Mouse (Mus musculus) cerebellum, adult 9-11 months (tissue): ENCODE data around the gene Arhgap23.

Experiments used
- DNase-seq: peaks from one replicate; pipeline ENCODE4 v3.0.0; 2022

Arhgap23 gene

DNA sequence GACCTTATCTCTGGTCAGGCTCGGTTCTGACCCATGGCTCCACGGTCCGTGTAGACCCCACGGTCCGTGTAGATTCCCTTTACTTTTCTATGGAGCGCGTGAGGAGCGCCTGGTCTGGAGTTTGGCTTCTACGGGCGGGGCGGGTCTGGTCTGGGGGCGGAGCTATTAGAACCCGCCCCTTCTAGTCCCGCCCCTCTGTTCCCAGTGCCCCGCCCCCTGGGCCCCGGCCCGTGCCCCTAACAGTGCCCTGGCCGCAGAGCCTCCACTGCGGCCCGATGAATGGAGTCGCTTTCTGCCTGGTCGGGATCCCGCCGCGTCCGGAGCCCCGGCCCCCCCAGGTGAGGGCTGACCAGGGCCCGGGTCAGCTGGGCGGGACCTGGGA is at the start of gene Arhgap23:
Gene Arhgap23 (plus strand): TSS at position 204 of the 382 bp plus-strand sequence.
- DNase-seq: no peak

DNA sequence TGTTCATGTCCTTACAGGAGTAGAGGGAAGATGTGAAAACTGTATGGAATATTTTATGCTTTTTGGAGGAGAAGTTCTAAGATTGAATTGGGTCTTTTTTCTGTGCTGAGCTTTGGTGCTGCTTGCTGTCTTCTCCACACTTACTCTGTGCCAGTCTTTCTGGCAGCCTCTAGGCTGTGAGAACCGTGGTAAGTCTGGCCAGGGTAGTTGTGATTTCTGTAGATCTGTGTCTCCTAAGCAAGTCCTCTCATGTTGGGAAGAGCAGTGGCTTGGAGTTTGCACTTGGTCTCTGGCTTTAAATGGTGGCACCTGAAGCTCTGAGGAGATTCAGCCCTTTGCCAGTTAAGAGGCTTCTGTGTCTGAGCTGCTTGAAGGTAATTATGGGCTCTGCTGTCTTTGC is 49.8 kb upstream of the Arhgap23 start:
- no peak for DNase-seq

DNA sequence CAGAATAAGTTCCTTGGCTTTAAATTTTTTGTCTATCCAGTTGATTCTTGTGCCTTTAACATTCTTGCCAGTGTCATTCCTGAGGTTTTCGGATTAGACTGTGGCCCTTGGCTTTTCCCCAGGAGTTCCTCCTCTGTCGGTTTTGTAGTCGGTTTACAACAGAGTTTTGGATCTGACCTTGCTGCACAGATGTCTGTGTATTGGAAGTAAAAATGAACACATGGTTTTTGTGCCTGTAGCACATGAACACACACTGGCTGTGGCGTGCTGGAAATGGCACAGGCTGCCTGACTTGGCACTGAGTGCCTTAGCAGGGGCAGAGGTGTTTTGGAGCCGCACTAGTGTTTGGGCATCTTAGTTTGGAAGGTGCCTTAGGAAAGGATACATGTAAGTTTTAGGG is 46.8 kb upstream of the Arhgap23 start:
- peak; percentile 70 for DNase-seq

DNA sequence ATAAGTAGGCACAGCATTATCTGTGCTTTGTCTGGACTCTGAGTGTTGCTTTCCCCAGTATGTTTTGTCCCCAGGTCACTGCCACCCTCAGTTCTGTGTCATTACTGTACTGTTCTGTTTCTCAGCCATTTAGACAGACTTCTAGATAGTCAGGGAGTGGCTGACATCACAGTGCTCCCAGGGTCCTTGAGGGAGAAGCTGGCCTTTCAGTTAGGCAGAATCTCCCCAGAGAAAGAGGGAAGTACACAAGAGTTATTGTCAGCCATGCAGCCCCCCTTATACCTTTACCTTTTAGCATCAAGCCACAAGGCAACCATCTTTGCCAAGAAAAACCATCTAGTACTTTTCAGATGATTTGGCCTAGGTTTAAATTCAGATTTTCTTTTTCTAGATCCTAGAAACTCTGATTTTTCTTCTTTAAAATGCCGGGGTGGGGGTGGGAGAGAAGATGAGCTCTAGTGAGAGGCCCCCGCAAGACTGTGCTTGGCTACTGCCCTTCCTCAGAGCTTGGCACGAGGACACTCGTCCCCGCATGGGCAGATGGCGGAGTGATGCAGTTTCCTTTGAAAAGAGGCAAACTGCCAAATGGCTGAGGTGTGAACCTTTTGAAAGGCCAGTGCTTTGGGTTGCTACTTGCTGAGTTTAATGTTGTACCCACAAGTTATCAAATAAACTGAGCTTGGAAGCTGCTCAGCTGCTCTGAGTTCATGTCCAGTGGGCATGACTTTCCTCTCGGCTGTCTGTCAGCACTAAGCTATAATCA is 44.8 kb upstream of the Arhgap23 start:
- DNase-seq: peak; percentile 97

DNA sequence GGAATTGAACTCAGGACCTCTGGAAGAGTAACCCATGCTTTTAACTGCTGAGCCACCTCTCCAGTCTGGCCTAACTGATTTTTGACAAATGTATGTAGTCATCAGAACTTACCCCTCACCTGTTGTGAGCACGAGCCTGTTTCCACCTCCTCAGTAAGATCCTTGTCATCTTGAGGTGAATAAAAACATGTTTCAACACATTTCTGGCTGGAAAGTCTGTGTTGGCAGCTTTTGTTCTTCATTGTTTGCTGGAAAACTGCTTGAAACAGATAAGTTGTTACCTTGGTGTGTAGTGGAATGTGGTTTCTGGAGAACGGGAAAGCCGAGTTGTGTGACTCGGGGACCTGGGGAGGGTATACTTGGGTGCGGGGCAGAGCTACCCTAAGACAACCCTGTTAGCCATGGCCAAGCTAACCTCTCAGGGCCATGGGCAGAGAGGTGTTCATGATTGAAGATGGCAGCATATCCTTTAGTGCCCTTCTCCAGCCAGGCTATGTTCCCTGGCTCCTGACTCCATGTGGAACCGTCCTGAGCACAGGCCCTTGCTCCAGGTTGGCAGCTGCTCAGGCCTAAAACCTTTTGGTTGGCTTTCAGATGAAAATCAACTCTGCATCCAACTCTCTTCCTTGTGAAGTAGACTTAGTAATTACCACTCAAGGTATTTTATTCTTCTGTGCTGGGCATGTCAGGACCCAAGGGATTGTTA is 43.0 kb upstream of the Arhgap23 start:
- peak; percentile 79 for DNase-seq

DNA sequence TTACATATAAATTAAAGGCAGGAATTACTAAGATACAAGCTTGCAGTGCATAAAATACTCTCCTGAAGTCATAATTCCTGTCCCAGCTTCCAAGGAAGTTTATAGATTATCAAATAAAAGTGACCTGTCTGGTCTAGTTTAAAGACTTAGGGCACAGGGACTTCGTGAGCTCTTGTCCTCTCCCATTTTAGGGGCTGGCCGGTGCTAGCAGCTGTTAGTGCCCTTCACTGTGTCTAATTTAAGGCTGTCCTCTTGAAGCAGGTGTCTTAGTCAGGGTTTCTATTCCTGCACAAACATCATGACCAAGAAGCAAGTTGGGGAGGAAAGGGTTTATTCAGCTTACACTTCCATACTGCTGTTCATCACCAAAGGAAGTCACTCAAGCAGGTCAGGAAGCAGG is 41.9 kb upstream of the Arhgap23 start:
- no peak for DNase-seq

DNA sequence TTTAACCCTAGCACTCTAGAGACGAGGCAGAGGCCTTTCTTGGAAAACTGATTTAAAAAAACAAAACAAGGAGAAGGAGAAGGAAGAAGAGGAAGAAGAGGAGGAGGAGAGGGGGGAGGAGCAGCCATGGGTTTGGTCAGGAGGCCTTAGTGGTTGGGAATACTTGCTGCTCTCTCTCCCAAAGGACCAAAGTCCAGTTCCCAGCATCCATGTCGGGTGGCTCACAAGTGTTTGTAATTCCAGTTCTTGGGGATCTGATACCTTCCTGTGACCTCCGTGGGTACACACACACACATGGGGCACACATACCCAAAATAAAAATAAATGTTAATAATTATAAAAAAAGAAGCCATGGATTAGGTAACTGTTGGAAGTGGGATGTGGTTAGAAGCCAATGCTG is 35.3 kb upstream of the Arhgap23 start:
- no peak for DNase-seq

DNA sequence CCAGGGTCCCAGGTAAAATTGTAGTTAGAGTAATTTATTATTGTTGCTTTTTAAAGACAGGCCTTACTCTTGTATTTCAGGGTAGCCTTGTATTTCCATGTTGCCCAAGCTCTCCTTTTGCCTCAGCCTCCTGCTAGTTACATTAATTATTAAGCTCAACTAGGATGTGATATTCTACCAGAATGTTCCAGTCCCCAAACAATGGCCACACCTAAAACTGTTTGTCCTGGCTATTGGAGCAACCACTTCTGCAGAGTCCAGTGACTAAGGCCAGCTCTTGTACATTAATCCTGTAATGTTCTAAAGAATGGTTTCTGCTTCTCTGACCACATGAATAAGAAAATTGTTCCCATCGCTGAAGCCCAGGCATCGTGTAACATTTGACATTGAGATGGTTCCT is 32.3 kb upstream of the Arhgap23 start:
- no peak for DNase-seq

DNA sequence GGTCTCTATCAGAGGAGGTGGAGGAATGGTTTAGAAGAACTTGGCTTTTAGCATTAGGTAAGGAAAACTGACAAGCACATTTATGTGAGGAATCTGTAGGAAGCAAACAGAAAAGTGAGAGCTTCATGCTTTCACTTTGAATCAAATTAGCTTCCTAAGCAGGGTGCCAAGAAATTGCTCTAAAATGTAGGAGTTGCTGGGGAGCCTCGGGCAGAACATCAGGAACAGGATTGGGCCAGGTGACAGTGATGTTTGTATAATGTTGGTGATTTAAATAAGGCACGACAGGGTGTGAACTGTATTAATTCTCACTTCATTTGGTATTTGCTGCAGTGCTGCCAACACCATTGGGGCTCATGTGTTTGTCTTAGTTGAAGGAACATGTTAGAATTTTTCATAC is 31.6 kb upstream of the Arhgap23 start:
- no peak for DNase-seq

DNA sequence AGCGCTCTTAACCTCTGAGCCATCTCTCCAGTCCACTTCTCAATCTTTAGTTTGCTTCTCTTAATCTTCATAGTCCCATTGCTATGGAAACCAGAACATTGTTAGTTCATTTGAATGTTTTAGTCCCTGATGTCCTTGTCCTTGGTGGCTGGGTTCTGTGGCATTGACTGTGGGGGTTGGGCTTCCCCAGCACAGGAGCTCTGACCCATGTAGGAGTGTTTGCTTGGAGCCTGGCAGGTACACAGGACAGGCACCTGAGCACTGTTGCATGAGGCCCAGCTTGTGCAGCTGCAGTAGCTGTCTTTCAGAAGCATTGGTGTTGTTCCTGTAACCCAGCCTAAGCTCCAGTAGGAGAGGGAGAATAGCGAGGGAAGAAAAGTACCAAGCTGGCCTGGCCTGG is 27.5 kb upstream of the Arhgap23 start:
- no peak for DNase-seq

DNA sequence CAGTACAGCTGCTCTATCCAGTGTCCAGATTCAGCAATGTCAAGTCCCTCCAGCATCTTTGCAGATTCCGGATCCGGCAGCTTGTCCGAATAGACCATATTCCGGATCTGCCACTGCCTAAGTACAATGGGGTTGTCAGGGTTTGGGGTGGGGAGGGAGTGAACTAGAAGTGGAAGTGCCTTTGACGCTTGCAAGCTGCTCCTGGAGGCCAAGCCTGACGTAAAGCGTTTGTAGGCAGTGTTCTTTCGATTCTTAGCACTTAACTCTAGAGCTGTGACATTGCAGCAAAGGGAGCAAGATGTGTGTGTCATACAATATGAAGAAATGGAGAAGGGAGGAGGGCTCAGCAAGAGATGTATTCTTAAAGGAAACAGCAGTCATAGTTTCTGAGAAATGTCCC is 26.2 kb upstream of the Arhgap23 start:
- no peak for DNase-seq

DNA sequence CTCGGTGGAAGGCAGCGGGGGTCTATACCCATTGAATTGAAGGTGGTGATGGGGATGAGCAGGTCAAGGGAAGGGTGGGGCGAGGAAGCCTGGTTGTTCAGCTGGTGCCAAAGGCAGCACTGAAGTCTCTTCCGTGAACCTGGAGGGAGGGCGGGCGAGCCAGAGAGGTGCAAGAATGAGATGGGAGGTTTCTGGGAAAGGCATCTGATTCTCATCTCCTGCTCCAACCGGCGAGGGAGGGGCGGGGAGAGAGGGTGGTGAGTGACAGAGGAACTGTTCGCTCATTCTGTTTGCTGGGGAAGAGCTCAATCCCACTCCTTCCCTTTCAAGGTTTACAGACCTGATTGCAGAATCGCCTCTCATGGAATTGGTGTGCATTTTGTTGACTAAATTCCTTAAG is 21.7 kb upstream of the Arhgap23 start:
- DNase-seq: no peak

DNA sequence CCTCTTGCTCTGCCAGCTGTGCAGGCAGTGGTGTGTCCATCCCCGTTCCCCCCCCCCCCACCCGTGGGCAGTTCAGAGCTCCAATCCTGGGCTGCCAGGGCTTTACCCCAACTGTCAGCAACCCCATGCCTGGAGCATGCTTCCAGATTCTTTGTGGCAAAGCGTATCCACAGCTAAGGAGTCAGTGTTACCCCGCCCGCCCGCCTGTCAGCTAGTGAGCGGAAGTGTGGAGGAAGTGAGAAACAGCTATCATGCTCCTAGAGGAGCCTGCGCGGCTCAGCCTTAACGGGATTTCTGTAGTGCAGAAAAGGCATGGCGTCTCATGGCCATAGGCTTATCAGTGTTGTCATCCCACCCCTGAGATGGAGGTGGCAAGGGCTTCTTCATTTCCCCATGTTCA is 21.2 kb upstream of the Arhgap23 start:
- DNase-seq: no peak

DNA sequence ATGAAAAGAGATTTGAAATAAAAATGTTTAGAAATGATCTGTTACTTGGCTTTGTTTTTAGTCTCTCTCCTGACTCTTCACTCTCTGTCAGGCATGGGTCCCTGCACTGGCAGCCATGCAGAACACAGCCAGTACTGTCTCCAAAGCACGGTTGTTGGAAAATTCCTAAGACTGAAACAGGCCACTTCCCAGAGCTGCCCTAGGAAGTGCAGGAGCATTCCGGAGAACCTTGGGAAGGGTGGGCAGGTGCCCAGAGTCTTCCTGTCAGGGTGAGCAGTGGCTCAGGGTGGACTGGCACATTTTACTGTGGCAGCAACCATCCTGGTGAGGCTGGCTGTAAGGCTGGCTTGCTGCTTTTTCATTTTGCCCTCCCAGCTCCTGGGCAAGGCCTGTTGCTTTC is 16.8 kb upstream of the Arhgap23 start:
- DNase-seq: no peak

DNA sequence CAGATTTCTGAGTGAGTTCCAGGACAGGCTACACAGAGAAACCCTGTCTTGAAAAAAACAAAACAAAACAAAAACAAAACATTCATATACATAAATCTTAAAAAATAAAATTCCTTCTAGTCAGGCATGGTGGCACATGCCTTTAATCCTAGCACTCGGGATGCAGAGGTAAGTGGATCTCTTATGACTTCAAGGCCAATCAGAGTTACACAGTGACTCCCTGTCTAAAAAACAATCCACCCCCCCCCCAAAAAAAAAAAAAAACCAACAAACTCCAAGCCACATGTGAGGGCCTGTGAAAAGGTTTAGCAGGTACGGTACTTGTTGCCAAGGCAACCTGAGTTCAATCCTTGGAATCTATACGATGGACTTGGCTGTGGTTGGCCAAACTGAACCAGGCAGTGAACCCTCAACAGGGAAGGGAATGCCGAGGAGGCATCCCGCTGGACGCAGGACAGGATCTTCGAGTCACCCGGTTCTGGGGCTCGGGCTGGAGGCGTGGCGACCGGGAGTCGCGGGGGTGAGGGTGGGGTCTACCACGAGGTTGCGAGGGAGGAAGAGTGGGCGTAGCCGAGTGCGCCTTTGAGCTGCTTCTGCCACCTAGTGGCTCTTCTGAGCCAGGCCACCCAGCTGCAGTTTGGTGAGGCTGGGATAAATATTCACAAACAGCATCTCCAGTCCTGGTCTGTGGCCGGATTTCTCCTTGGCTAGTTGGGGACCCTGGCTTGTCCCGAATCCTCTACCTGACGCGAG is 15.2 kb upstream of the Arhgap23 start:
- peak; percentile 89 for DNase-seq

DNA sequence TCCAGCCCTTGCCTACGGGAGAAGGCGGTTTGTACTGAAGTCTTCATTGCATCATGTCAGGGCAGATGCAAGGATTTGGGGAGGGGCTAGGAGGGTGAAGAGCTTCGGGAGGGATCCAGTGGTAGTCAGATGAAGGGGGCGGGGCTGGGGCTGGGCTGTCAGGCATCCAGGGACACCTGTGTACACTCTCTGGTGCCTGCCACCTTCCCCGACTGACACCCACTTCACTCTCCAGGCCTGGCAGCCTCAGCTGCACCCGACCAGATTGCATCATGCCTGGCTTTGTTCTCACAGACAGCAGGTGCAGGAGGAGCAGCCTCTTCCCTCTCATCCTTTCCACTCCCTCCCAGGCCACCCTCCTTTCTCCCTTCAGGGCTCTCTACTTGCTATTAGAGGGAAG is 14.3 kb upstream of the Arhgap23 start:
- DNase-seq: peak; percentile 91

DNA sequence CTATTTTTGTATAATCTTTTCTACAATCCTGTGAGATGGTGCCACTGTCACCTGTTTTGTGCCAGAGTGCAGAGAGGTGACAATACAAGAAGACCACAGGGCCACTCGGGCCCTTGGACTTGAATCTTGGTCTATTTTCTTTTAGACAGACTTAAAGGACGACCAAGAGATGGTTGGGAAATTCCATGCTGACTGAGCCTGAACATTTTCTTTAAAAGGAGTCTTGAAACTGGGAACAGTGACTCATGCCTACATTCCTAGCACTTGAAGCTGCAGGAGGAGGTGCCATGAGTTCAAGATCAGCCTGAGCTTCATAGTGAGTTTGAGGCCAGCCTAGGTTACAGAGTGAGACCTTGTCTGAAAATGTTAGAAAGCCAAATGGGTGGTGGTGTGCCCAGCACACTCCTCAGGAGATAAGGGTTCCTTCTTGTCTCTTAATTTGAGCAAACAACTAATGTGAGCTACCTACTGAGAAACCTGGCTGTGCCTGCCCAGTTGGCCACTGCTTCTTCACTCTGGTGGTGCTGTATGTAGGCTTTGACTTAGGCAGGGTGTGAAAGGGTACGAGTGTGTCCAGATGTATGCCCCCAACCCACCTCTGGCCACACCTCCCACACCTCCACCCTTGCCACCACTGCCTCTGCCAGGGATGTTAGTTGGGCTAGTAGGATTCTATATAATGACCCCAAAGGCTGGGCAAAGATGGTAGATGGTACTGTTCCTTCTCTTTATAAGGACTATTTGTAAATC is 13.5 kb upstream of the Arhgap23 start:
- peak; percentile 62 for DNase-seq

DNA sequence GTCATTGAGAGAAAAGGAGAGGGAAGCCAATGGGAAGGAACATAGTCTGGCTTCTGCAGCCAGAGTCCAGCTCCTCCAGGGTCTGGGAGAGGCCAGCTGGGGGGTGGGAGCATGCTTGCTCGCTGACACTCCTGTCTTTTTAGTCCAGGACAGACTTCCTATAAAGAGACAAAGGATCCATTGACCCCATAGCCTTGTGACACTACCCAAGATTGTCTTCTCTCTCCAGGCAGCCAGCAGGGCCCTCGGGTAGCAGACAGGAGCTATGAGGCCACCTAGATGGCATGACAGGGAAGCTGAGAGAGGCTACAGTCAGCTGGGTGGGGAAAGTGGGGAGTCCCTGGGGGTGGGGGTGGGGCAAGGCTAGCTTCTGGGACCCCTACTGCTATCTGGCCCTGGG is 12.6 kb upstream of the Arhgap23 start:
- peak; percentile 51 for DNase-seq

DNA sequence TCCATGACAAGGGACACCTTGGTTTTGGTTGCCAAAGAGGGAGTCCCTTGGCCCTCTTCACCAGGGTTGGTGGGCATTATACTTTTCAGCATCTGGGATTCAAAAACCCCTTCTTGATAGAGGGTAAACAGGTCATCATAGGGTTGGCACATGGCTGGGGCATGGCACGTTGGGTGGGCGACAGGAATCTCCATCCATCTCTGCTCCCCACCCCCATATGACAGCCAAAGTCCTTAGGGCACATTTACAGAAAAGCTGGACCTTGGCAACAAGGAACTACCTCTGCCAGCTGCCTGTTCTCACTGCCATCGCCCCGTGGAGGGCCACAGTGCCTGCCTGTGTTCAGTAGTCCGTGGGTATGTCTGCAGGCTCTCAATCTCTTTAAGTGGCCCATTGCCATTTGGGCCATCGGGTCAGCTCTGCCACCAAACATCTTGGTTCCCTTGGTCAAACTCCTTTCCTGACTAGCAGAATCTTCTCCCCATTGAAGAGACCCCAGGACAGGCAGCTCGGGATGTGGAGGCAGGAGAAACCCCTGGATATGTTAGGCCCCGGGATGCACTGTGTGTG is 11.6 kb upstream of the Arhgap23 start:
- DNase-seq: peak; percentile 68

DNA sequence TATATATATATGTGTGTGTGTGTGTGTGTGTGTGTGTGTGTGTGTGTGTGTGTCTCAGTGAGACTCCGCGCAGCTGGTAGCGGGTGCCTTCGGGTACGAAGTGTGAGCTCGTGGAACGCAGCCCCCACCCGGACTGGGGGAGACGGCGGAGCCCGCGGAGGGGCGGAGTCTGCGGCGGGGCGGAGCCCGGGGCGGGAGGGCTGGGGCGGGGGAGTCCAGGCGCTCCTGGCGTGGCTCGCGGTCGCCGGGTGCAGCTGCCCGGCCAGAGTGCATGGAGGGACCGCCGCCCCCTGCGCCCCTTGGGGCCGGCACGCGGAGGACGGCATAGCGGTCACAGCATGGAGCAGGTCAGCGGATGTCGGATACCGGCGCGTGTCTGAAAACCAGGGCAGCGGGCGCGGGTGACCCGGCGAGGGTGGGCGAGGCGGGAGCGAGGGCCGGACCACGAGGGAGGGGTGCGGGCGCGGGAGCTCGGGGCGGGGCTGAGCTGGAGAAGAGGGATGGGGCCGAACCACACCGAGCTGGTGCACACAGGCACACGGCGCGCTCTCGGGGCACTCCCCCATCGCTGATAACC is 11.1 kb upstream of the Arhgap23 start:
- peak; percentile 74 for DNase-seq

DNA sequence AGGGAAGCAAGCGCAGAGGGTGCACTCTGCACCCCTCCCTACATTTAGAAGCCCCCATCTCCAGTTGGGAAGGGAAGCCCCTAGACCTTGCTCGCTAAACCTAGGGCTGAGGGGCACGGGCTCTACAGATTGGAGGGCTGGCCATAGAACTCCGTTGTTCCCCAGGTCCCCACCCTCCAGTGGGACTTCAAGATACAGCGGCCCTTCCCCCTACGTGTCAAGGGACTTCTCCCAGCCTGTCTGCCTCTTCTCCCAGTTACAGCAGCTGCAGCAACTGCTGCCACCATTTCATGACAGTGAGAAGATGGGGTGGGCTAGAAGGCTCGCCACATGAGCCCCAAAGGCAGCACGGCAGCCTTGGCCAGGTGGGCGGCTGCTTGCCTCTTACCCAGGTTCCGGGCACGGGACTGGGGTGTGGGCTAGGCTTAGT is 10.6 kb upstream of the Arhgap23 start:
- peak; percentile 65 for DNase-seq
